Mouse (Mus musculus): Measurements from ENCODE around the gene Kdm5b. TPM values are rescaled to one million over a fixed set of nuclear protein-coding genes. Genes with fewer than 3 reads are reported as not detected.
A peak's percentile ranks its signal among the peaks of the same experiment; 100 is the strongest.

The Kdm5b gene
- total RNA-seq, 1 experiment from 2014 or later: 55.4 TPM

DNA sequence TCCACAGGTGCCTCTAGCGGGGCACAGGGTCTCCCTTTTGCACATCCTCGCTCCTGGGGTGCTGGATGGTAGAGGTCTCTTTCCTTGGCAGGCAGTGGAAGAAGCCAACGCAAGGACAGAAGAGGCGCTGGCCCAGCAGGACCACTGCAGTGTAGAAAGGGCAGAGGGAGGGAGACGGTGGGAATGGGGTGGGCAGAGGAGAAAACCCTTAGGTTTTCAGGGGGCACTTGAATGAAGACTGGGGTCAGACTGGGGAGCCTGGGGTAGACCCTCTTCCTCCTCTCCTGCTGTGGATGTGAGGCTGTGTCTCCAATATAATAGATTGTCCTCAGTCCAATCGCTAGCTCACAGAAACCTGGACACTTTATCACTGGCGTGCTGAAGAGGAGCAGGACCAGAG is 87.6 kb downstream of the Kdm5b start:
- DNase-seq: no peak

DNA sequence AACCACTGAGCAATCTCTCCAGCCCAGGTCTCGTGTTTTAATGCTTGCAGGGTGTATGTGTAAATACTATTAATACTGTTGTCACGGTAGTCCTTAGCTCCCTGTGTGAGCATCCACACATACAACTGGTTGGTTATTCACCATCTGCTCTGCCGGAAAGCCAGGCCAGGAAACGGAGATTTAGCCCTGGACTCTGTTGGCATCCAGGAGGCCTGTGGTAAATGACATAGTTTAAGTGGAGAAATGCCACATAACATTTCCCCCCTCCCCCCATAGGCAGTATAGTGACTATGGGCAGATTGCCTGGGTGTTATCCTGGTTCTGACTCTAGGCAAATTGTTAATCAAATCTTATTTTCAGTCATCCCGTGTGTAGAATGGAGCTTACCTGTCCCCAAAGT is 90.8 kb downstream of the Kdm5b start:
- no peak for DNase-seq

DNA sequence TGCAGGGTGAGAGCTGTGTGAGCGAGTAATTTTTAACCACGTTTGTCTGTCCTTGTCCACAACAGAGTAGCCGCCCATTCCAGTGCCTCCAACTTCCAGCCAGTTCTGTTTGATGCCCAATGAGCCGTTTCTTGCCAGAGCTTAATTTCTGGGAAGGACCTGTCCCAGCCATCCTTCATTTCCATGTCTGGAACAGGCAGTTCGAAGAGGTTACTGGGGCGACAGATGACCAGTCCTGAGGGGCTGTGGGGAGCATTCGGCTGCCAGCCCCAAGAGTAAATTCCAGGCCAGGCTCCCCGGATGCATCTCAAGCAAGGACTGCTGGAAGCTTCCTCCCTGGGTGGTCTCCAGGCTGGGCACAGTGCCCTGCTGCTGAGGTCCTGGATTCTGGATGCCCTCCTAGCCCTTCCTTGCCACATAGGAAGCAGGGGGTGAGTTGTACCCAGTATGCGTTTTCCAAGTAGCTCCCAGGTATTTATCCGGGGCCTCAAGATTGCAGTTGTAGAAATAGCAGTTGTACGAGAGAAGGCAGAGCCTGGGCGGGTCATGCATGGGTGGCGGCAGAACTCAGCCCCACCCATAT is 91.4 kb downstream of the Kdm5b start:
- no peak for DNase-seq

DNA sequence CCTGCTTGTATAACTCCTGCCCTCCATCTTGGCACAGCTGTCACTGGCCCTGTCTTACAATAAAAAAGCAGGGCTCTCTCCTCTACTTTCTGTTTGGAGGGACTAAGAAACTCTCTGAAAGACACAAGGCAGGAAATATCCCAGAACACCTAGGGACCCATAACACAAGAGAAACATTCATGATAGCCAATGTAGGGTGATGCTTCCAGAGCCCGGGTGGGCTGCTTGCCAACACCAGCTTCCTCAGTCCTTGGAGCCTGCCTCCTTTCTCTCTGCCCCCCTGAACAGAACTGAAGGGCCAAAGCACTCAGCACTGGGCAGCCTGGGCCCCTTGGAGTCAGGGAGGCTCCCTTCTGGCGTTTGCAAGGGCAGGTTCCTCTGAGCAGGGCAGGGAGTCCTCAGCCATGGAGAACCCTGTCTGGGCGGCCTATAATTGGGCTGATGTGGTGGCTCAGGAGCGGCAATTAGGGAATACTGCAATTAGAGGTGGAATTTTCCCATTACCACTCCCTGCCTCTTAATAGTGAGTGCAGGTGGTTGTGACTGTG is 92.0 kb downstream of the Kdm5b start:
- DNase-seq: peak; percentile 40

DNA sequence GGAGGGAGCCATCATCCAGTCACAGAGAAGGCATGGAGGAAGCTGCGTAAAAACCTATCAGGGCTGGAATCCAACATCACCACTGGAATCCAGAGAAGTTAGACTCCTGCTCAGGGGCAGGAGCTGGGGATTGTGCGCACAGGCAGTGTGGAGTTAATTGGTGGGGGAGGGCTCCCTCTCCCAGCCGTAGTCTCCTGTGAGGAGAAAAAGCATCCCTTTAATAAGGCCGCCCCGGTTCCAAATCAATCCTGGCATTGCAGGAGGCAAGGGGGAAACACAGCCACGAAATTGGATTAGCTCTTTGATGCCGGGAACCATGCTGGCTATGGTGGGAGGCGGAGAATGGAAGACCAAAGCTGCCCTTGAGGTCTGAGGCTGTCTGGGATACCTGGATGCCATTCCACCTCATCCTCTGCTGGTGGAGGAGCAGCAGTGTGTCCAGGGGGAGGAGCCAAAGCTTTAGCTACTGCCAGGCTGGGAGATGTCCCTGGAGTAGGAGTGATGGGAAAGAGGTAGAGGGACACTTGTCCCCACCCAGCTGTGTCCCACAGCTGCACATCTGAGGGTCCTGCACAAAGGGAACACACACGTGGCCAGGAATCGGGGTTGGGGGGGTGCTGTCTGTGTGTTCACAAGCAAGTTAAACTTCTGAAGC is 93.8 kb downstream of the Kdm5b start:
- DNase-seq: no peak

DNA sequence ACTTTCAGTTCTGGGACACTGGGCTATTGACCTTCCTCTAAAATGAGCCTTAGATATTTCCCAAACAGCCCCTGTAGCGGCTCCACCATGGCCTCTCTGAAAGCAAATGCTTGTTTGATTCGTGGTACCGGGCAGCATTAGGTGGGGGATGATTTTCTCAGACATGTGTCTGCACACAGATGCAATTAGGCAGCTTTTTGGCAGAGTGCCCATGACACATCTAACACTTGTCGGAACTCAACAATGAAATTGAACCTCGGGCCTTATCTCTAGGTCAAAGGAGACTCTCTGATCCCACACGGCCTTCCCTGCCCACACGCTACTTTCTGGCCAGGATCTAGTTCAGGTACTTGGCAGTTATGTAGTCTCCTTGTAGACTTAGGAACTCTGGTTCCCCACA is 98.9 kb downstream of the Kdm5b start:
- no peak for DNase-seq

DNA sequence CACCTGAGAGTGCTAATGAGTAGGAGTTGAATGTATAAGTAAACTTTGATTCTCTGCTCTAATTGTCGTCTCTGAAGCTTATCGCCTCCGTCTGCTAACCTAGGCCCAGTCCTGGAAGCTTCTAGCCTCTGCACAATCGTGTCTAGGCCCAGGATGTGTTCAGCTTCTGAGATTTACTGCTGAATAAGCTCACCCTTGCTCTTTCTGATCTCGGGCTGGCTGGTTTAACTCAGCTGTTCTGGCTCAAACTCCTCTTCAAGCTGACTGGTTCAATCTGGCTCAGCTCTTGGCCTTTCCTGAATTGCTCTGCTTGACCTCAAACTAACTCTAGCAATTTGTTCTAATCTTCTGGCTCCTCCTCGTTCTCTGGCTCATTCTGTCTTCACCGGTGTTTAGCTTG is 100.2 kb downstream of the Kdm5b start:
- DNase-seq: no peak

DNA sequence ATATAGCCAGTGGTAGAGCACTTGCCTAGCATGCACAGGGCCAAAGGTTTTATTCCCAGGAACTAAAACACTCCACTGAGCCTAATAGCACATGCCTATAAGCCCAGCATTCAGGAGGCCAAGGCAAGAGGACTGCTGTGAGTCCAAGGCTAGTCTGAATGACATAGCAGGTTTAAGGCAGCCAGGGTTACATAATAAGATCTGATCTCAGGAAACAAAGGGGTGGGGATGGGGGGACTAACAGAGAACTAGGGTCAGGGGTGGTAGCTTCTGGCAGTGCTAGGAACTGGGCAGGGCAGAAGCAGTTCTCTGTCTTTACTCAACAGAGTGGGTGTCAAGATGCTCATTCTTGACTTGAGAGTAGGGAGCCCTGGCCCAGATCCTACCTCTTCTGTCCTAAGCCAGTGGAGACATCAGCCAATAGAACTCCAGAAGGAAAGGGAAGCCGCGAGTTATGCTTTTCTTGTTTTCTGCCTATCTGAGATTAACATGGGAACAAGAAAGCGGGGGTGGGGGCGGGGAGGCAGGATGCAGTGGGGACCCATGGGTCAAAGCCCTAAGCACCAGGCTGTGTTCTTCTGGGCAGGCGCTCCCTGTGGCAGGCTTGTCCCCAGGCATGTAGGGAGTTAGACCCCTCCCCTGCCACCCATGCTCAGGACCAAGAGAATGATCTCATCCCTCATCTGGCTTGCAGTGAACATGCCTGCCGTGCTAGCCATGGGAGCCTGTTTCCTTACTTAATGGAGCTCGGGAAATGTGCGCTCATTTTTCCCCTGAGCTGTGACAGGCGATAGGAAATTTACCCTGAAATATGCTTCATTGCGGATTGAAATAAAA is 111.5 kb downstream of the Kdm5b start:
- DNase-seq: no peak

DNA sequence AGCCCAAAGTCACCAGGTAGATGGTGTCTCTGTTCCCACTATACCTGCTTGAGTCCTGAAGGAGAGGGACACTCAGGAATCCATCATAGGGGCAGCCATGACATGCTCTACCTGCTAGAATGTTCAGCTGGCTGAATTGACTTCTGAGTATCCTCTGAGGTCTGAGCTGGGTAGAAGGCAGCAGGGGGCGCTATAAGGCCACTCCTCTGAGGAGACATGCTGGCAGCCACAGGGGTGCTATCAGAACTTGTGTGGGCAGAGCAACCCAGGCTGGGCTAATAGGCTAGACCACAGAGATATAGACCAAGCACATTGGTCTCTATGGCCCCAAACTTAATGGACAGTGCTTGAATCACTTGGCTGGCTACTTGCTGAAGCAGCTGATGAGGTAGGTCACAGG is 114.3 kb downstream of the Kdm5b start:
- peak; percentile 53 for DNase-seq

DNA sequence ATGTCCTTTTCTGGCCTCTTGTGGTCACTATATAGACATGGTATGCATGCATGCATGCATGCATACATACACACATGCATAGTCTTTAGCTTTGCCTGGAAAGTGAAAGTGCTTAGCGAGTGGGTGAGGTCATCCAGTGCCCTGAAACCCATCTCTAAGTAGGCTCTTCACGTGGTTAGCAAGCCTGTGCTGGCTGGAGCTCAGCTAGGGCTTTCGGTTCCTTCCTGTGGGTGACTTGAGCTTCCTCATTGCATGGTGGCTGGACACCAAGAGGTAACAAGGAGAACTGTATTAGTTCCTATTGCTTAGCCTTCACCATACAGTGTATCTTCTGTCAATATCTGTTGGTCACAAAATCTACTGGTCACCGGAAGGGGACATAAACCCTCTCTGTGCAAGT is 119.5 kb downstream of the Kdm5b start:
- no peak for DNase-seq

DNA sequence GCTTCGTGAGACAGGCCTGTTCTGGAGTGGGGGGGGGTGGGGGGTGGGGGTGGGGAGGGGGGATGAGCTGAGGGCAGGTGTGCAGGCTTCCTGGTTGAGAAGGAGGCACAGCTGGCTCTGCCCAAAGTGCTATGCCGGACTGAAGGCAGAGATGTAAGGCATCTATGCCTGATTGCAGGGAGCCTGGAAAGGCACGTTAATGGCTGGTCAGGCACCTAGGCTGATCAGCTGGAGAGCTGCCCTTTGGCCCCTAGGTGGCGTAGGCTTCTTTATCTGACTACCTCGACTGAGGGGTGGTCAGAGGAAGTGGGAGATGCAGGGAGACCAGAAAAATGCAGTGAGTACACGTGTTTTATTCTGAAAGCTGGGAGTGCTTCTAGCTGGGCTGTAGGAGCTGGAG is 120.6 kb downstream of the Kdm5b start:
- DNase-seq: no peak

DNA sequence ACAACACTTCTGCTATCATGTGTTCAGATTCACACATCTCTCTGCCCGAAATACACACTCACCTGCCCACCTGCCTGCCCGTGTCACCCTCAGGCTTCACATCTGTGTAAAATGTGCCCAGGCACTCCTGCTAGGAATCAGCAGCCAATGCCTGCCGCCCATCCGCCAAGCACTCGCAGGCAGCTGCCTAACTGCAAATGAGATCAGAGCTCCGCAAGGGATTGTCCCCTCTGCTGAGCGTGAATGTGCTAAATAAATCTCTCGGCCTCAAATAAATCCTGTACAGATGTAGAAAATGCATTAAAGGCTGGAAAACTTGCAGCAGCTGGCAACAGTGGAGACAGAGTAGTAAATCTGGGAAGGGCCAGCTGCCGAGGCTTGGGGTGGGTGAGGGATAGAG is 122.5 kb downstream of the Kdm5b start:
- DNase-seq: no peak

Other genes with a start within 250 kb of the Kdm5b start
- 0.67 and 2.0 TPM in 2 replicates for gene Ppfia4, start 227.2 kb upstream of the Kdm5b start, total RNA-seq (2021)
- gene Tmem183a, start 198.2 kb upstream of the Kdm5b start, total RNA-seq (2021): 47.2 and 56.3 TPM in 2 replicates
- gene 4933406M09Rik, start 174.2 kb upstream of the Kdm5b start, total RNA-seq (2021): not detected in 2 replicates
- 51.2 and 62.0 TPM in 2 replicates for gene Cyb5r1, start 154.6 kb upstream of the Kdm5b start, total RNA-seq (2021)
- 129 and 132 TPM in 2 replicates for gene Adipor1, start 144.8 kb upstream of the Kdm5b start, total RNA-seq (2021)
- 20.1 and 24.9 TPM in 2 replicates for gene Klhl12, start 104.6 kb upstream of the Kdm5b start, total RNA-seq (2021)
- gene Rabif, start 65.5 kb upstream of the Kdm5b start, total RNA-seq (2021): 34.1 and 38.4 TPM in 2 replicates
- gene Mgat4e, start 10.5 kb upstream of the Kdm5b start, total RNA-seq (2021): not detected in 2 replicates
- gene Syt2, start 86.5 kb downstream of the Kdm5b start, total RNA-seq (2021): 0.18 TPM in 1 of 2 replicates, not detected in the other

Data from adrenal gland, postnatal 25 days (tissue).